Mouse (Mus musculus) WW6 (cell line): ENCODE data around the gene Mmp2.

Experiments
- DNase-seq: peaks from one replicate; pipeline ENCODE4 v3.0.0-alpha.2; 2013; ENCODE audit warnings: low read depth, low spot score

Gene Mmp2

GRCm38 (mm10) chr8:92838616-92839015 lies 11.5 kb downstream of the Mmp2 start:
- DNase-seq: no peak

DNA sequence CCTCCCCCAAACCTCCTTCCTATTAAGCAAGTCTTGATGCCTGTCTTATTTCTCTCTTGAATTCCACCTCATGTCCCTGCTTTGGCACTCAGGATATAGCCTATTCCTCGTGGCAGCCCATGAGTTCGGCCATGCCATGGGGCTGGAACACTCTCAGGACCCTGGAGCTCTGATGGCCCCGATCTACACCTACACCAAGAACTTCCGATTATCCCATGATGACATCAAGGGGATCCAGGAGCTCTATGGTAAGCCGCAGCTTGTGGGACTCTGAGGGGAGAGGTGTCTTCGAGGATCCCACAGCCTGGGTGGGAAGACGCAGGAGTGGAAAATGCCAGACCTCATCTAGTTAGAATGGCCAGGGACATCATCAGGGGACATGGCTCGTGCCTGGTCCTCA lies 12.1 kb downstream of the Mmp2 start:
- no peak for DNase-seq

GRCm38 (mm10) chr8:92839876-92840275 lies 12.8 kb downstream of the Mmp2 start:
- no peak for DNase-seq

- no peak for DNase-seq
Measured at GRCm38 (mm10) chr8:92846684-92847083, 19.6 kb downstream of the Mmp2 start.

GRCm38 (mm10) chr8:92847299-92847698 lies 20.2 kb downstream of the Mmp2 start:
- no peak for DNase-seq

GRCm38 (mm10) chr8:92849261-92849660 lies 22.2 kb downstream of the Mmp2 start:
- DNase-seq: no peak

GRCm38 (mm10) chr8:92850239-92850638 lies 23.1 kb downstream of the Mmp2 start:
- no peak for DNase-seq

DNA sequence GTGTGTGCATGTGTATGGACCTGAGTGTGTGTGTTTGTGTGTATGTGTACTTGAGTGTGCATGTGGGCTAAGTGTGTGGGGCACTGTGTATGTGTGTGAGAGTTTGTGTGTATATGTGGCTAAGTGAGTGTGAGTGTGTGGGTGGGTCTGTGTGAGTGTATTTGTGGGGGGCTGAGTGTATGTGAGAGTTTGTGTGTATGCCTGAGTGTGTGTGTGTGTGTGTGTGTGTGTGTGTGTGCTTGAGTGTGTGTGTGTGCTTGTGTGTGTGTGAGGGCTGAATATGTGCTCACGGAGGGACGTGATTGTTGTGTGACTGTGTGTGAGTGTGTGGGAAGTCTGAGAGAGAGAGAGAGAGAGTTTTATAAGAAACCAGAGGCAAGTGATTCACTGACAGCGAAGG lies 24.3 kb downstream of the Mmp2 start:
- DNase-seq: no peak

GRCm38 (mm10) chr8:92853188-92853983 lies 26.3 kb downstream of the Mmp2 start:
- DNase-seq: no peak

DNA sequence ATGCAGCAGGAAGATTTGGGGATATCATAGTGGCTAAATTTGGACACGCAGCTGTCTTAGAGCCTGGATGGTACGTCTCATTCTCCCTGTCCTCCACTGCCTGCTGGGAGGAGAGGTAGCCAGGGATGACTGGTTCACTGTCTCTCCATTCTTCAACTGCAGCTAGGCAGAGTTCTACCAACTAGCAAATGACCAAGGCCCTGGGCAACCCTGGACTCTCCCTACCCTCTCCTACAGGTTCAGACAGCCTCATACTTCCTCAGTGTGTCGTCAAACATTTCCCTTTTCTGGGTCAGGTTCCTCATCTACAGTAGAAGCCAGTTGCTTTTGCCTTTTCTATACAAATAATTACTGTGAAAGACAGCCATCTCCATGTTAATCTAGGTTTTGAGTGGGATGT lies 27.6 kb downstream of the Mmp2 start:
- DNase-seq: no peak

GRCm38 (mm10) chr8:92855171-92855894 lies 28.2 kb downstream of the Mmp2 start, which contains the start of gene Lpcat2:
Lpcat2 (plus strand) TSS chr8:92855339.
- DNase-seq: peak; percentile 67

- no peak for DNase-seq
Measured at GRCm38 (mm10) chr8:92856273-92856986, 29.3 kb downstream of the Mmp2 start.

DNA sequence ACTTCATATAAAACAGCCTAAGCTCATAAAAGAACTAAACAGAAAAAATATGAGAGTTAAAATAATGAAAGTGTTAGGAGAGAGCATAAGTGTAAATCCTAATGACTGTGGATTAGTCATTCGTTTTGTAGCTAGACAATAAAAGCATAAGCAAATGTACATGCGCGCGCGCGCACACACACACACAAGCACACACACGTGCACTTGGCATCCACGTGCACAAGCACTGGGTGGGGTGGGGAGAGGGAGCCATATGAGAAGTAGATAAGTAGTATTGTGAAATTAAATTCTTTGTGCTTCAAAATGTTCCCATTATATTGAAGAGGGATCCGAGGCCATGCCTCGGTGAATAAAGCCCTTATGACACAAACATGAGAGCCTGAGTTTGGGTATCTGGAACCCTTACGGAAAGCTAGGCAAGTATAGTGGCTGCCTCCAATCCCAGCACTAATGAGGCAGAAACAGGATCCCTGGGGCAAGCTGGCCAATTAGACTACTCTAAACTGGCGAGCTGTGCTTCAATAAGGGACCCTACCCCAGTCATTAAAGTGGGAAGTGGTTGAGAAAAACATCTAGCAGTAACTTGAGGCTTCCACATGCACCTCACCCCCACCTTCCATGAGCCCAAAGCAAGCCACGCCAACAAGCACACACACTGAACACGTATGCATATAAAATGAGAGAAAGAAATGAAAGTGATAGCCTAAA lies 31.5 kb downstream of the Mmp2 start:
- DNase-seq: no peak

DNA sequence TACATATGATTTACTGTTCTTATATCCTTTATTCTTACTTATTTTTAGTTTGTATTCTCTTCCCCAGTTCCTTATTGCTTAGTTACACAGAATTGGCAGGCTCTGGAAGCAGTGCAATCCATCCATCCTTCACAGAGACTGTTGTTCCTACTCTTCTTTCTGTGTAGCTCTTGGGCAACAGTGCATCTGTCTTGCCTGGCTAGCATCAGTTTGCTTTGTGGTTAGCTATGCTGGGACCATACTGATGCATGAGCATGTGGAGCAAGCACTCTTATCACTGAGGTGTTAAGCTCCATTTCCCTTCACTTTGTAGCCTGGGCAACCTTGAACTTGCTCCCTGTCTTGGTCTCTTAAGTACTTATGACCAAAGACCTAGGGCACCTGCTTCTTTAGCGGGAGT lies 34.9 kb downstream of the Mmp2 start:
- DNase-seq: no peak

DNA sequence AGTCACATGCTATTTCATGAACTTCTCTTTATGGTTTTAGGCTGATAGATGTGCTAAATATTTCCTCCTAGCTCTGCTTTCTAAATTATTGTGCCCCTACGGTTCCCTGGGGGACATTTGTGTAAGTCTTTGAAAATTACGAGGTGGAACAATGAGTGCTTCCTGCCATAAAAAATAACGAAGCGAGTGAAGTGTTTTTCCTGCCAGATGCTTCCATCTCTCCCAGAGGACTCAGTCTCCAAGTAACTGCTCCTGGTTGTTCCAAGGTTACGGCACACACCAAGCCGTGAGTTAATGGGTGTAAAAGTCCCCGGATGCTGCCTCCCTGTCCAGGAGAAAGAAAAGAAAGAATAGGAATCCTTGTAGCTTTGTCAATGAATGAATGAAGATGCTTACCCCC lies 43.2 kb downstream of the Mmp2 start:
- DNase-seq: no peak

GRCm38 (mm10) chr8:92872063-92872759 lies 45.1 kb downstream of the Mmp2 start:
- DNase-seq: no peak

GRCm38 (mm10) chr8:92875795-92876194 lies 48.7 kb downstream of the Mmp2 start:
- DNase-seq: no peak

DNA sequence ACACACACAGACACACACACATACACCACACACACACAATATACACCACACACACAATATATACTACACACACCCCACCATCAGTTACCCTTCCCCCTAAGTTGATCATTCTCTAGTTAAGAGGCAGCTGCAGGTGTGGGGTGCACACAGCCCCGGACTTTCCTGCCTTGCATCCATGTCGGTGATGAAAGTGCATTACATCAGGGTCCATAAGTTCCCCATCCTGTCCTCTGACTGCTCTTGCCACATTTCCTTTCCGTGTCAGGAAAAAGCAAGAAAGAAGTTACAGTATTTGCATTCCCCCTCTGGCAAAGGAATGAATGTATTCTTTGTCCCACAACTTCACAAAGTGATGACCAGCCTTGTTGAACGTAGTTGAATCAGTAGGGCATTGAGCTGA lies 54.2 kb downstream of the Mmp2 start:
- DNase-seq: no peak

- DNase-seq: no peak
Measured at GRCm38 (mm10) chr8:92883771-92884170, 56.7 kb downstream of the Mmp2 start.

DNA sequence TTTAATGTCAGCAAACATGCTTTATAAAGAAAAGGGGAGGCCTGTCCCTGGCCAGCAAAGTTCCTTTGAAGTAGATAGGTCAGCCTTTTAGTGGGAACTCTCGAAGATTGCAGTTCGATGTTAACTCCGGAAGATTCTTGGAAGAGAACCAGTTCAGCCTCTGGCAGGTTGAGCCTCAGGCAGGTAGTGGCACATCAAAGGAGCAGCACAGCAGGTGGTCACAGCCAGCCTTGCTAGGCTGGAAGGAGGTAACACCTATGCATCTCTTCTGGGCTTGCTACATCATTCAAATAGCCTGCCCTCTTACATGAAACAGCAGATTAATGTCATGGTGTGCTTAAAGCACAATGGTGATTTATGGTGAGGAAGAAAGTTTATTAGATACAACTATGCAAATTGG lies 65.1 kb downstream of the Mmp2 start:
- DNase-seq: peak; percentile 29

- no peak for DNase-seq
Measured at GRCm38 (mm10) chr8:92893870-92894269, 66.8 kb downstream of the Mmp2 start.
